Mouse (Mus musculus): ENCODE data around the gene Nfkbiz. TPM values are rescaled to one million over a fixed set of nuclear protein-coding genes. Genes with fewer than 3 reads are reported as not detected.
A peak's percentile ranks its signal among the peaks of the same experiment; 100 is the strongest.

Gene Nfkbiz
- polyA plus RNA-seq, 1 experiment, result 5.1 TPM

DNA sequence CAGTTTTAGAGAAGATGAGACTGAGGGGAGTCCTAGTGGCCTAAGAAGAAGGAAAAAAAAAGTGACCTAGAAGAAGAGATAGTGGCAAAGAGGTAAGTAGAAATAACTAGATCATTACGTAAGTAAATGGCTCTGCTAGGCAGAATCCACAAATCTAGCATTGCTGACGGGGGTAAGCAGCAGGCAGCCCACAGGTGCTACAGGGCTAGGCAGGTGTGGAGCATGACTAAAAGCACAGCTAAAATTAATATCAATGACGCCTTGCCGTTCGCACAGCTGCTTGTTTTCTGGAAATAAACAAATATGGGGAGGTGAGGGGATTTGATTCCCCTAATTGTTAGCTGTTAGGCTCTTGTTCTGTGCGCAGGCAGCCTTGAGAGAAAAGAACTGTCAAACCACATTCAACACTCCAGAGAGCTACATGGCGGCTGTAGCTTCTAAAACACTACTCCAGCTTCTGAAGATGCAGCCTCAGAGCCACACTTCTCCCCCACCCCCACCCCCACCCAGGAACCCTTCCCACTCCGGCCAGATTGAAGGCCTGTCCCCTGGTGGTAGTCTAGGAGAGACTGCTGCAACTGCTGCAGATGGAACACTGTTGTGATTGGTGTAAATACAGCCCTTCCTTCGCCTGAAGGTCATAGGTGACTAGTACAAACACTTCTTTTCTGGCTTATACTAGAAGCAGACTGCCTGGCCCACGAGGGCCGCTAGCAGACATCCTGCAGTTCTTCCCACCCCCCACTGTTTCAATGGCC is 15.1 kb downstream of the Nfkbiz start:
- H3K4me3 ChIP-seq (replicated peaks; ENCODE audit: insufficient read depth, low read depth, low read length), result no peak overlapping the region
- WGBS, result 64% methylated on average over 11 of the region's 11 CpGs
- peaks cover 3% of the 10 kb centered on the region; the same call in 1 of the 2 replicates for H3K4me1 ChIP-seq (ENCODE audit: control insufficient read depth, insufficient read depth, low read length)
- no peaks in the 10 kb centered on the region for H3K27me3 ChIP-seq (ENCODE audit: control insufficient read depth, insufficient read depth, low read length)
- DNase-seq, result no peak
- no peak overlapping the region for H3K27ac ChIP-seq (ENCODE audit: insufficient read depth, low read length)
- TF ChIP-seq CTCF (IDR thresholded peaks at IDR 0.05; ENCODE audit: borderline replicate concordance, insufficient read depth, low read depth, low read length), result no peak
- no peak for TF ChIP-seq POLR2A (IDR thresholded peaks at IDR 0.05; ENCODE audit: borderline replicate concordance, insufficient read depth, low read length)

DNA sequence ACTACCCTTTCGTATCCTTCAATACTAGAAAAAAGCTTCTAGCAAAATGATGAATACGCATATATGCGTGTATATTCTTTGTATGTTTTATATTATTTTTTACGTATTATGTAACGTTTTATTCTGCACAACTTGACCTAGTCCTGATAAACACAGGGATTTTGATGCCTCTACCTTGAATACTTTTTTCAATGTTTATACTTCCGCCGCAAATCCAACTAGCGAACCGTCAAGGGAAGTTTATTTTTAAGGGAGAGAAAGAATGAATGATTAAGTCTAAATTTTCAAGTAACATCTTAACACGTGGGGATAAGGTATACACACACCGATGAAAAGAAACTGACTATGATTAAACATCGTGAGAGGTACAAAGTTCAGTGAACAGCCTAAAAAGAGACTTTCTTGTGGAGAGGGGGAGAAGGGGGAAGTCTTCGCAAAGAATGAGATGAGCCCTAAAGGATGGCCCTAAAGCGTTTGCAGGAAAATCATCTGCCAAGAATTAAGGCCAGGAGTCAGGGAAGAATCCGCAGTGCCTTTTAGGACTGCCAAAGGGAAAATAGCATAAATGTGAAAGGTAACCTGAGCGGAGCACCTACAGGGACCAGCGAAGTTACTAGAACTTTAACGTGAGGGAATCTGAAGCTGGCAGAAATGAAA is 15.8 kb downstream of the Nfkbiz start:
- TF ChIP-seq CTCF (IDR thresholded peaks at IDR 0.05; ENCODE audit: borderline replicate concordance, insufficient read depth, low read depth, low read length), result no peak
- TF ChIP-seq POLR2A (IDR thresholded peaks at IDR 0.05; ENCODE audit: borderline replicate concordance, insufficient read depth, low read length), result no peak
- peak overlapping the region; percentile 73 for H3K4me3 ChIP-seq (replicated peaks; ENCODE audit: insufficient read depth, low read depth, low read length)
- 56% methylated on average over 18 of the region's 18 CpGs for WGBS
- DNase-seq, result no peak
- H3K4me1 ChIP-seq (ENCODE audit: control insufficient read depth, insufficient read depth, low read length), result peaks cover 3% of the 10 kb centered on the region; the same call in 1 of the 2 replicates
- no peak overlapping the region for H3K27ac ChIP-seq (ENCODE audit: insufficient read depth, low read length)
- H3K27me3 ChIP-seq (ENCODE audit: control insufficient read depth, insufficient read depth, low read length), result no peaks in the 10 kb centered on the region

DNA sequence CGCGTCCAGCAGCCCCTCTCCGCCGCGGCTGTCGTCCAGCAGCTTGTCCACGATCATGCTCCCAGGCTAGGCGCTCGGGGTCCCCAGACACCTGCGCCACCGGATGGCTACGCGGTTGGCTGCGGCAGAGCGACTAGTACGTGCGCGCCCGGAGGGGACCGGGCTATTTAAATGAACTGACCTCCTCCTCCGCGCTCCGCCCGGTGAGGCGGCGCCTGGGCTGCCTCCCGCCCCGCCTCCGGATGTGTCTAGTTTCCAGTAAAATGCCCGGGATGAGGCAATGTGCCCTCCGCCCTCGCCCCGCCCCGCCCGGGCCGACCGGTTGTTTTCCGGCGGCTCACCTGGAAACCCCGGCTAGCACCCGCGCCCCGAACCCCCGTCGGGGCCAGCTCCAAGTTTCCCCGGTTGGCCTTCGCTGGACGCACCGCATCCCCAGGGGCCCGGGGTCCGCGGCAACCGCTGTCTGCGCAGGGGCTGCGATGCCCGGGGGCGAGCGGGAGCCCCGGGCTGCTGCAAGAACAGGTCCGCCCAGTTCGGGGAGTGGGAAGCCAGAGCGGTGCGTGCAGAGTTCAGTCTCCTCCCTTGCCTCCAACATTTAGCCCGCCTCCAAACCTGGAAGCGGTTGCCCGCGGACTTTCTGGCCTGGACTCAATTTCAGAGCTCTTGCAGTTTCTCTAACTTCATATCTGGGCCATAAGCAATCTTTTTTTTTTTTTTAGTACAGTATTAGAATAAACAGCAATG is 16.5 kb downstream of the Nfkbiz start:
- Histone ChIP-seq H3K4me3 (replicated peaks; ENCODE audit: insufficient read depth, low read depth, low read length) (peak overlapping the region; percentile 73), H3K27me3 (ENCODE audit: control insufficient read depth, insufficient read depth, low read length) (no peaks in the 10 kb centered on the region), H3K27ac (ENCODE audit: insufficient read depth, low read length) (peak overlapping the region; percentile 85), H3K4me1 (ENCODE audit: control insufficient read depth, insufficient read depth, low read length) (peaks cover 3% of the 10 kb centered on the region; the same call in 1 of the 2 replicates)
- WGBS, result under 1% methylated on average over 67 of the region's 67 CpGs
- TF ChIP-seq CTCF (IDR thresholded peaks at IDR 0.05; ENCODE audit: borderline replicate concordance, insufficient read depth, low read depth, low read length) (no peak), POLR2A (IDR thresholded peaks at IDR 0.05; ENCODE audit: borderline replicate concordance, insufficient read depth, low read length) (peak; percentile 85)
- DNase-seq, result peak; percentile 95

- Histone ChIP-seq H3K4me3 (replicated peaks; ENCODE audit: insufficient read depth, low read depth, low read length) (peak overlapping the region; percentile 73), H3K27ac (ENCODE audit: insufficient read depth, low read length) (peak overlapping the region; percentile 85), H3K27me3 (ENCODE audit: control insufficient read depth, insufficient read depth, low read length) (no peaks in the 10 kb centered on the region), H3K4me1 (ENCODE audit: control insufficient read depth, insufficient read depth, low read length) (peaks cover 3% of the 10 kb centered on the region; the same call in 1 of the 2 replicates)
- no peak for DNase-seq
- TF ChIP-seq POLR2A (IDR thresholded peaks at IDR 0.05; ENCODE audit: borderline replicate concordance, insufficient read depth, low read length) (no peak), CTCF (IDR thresholded peaks at IDR 0.05; ENCODE audit: borderline replicate concordance, insufficient read depth, low read depth, low read length) (no peak)
- under 1% methylated on average over 40 of the region's 40 CpGs for WGBS
These were observed 17.1 kb downstream of the Nfkbiz start for GRCm38 (mm10) chr16:55821571-55821981.

DNA sequence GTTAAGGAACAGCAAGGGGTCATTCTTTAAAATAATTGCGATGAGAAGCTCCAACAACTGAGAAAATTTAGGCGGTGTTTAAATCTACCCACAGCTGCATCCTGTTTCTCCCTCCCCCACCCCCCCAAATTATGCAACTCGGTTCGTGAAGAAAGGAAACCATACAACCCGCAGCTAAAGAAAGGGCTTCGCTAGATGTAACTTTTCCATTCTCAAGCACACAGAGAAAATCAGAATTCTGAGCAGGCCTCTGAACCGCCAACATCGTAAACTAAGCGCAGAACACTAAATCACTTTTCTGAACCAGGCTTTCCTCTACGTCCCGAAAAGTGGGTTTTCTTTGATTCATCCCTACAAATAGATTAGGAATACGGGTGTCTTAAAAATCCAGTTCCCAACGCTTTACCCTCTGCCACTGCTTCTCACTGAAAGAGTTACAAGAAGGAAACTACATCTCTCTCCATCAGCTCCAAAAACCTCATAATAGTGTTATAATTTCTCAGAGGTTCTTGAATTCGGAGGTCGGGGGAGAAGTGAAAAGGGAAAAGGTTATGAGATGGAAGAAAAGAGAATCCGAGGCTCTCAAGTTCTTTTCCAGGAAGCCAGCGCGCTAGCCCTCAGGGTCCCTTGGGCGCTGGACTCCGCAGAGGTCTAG is 17.7 kb downstream of the Nfkbiz start:
- H3K4me3 ChIP-seq (replicated peaks; ENCODE audit: insufficient read depth, low read depth, low read length), result peak overlapping the region; percentile 73
- no peaks in the 10 kb centered on the region for H3K27me3 ChIP-seq (ENCODE audit: control insufficient read depth, insufficient read depth, low read length)
- TF ChIP-seq CTCF (IDR thresholded peaks at IDR 0.05; ENCODE audit: borderline replicate concordance, insufficient read depth, low read depth, low read length) (no peak), POLR2A (IDR thresholded peaks at IDR 0.05; ENCODE audit: borderline replicate concordance, insufficient read depth, low read length) (no peak)
- DNase-seq, result no peak
- peaks cover 3% of the 10 kb centered on the region; the same call in 1 of the 2 replicates for H3K4me1 ChIP-seq (ENCODE audit: control insufficient read depth, insufficient read depth, low read length)
- no peak overlapping the region for H3K27ac ChIP-seq (ENCODE audit: insufficient read depth, low read length)
- WGBS, result 26% methylated on average over 20 of the region's 20 CpGs

DNA sequence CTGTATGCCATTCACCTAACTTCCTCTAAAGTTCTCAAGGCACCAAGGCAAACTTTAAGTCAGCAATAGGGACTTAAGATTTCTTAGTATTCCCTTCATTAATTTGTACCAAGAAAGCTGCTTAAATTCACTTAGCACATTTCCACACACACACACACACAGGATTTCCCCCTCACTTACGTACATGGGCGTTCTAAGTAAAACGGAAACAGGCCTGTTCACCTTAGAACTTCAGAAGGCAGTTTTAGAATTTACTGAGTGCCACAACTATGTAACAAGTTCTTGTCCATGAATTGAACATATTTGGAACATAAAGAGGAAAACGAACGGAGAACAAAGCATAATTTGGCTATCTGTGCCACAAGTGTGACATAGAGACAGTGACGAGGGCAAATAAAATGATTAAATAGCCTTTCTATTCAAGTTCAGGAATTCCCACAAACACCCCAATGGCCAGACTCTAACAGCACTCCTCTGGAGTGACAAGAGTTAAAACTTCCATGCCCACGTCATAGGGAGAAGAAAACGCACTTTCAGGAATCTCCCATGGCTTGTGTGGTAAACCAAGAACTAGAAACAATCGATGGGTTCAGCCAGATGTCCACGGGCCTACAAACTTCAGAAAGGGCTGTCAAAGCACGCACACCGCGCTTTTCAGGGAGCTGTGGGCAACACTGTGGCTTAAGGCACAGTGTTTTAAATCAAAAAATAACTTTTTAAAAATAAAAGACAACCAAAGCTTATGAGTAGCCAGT is 18.4 kb downstream of the Nfkbiz start:
- 66% methylated on average over 13 of the region's 13 CpGs for WGBS
- Histone ChIP-seq H3K4me1 (ENCODE audit: control insufficient read depth, insufficient read depth, low read length) (peaks cover 3% of the 10 kb centered on the region; the same call in 1 of the 2 replicates), H3K27me3 (ENCODE audit: control insufficient read depth, insufficient read depth, low read length) (no peaks in the 10 kb centered on the region), H3K27ac (ENCODE audit: insufficient read depth, low read length) (no peak overlapping the region), H3K4me3 (replicated peaks; ENCODE audit: insufficient read depth, low read depth, low read length) (peak overlapping the region; percentile 63)
- no peak for DNase-seq
- TF ChIP-seq POLR2A (IDR thresholded peaks at IDR 0.05; ENCODE audit: borderline replicate concordance, insufficient read depth, low read length) (no peak), CTCF (IDR thresholded peaks at IDR 0.05; ENCODE audit: borderline replicate concordance, insufficient read depth, low read depth, low read length) (no peak)

Measured in cerebellum, adult 2 months (tissue).